23 mouse cellular contexts compared by ENCODE assay signal in genomic region chr9:67050736-67051337, GRCm38 (mm10). TPM values are rescaled to one million over a fixed set of nuclear protein-coding genes. Genes with fewer than 3 reads are reported as not detected.
DNase-seq lines count a peak whose midpoint lies in the region; ATAC-seq and TF ChIP-seq lines count a peak whose summit lies in the region.
"Had no signal": no experiment of that assay in that cellular context is flagged by ENCODE, and none has a peak within 500 bp of the region (broad histone marks: within the 10 kb centered on the region; RNA-seq: fewer than 3 reads in every experiment).

No protein-coding gene starts in this region.

- 67% methylated on average over 6 of the region's 6 CpGs for WGBS in heart, embryonic 13.5 days
- WGBS in kidney, embryonic 15.5 days, result 79% methylated on average over 6 of the region's 6 CpGs

- ATAC-seq in heart, embryonic 13.5 days (ENCODE audit: extremely low read depth, insufficient number of reproducible peaks, low FRiP score, low TSS enrichment), result no peak
- no peak for ATAC-seq in kidney, embryonic 15.5 days (replicated peaks; ENCODE audit: low FRiP score)
- ATAC-seq: forebrain, embryonic 16.5 days had no signal

- intact Hi-C loops in gastrocnemius, adult 2 months (cut with DNase I), result loop anchor here (5.0 kb wide), 1 partner anchor 61 kb away; no protein-coding TSS in a partner anchor
- intact Hi-C loops in gastrocnemius, postnatal 36 days (cut with DNase I), result loop anchor here (2.0 to 5.0 kb wide), 3 partner anchors 62 to 141 kb away; no protein-coding TSS in a partner anchor
- intact Hi-C loops in heart, postnatal 25 days (cut with DNase I), result no loop called here

- H3K4me3 ChIP-seq in gastrocnemius, adult 2 months, result peak overlapping the region; percentile 91
- H3K4me3 ChIP-seq in heart, embryonic 13.5 days, result no peak overlapping the region
- H3K4me3 ChIP-seq in kidney, embryonic 15.5 days (replicated peaks), result no peak overlapping the region
- H3K4me3 ChIP-seq: hindbrain, embryonic 13.5 days; limb, embryonic 13.5 days; lung, embryonic 15.5 days; megakaryocyte, embryonic 14.5 days; midbrain, embryonic 12.5 days; neural tube, embryonic 13.5 days had no signal

- TF ChIP-seq CTCF in gastrocnemius, adult 2 months (IDR thresholded peaks at IDR 0.05), result no peak

- peak overlapping the region; percentile 99 for H3K27ac ChIP-seq in gastrocnemius, adult 2 months
- peak overlapping the region; percentile 49; the same call in 1 of the 2 replicates for H3K27ac ChIP-seq in heart, embryonic 13.5 days (replicated peaks)
- 0 out of 2 replicates have a peak overlapping the region, but pooled peaks have one; percentile 14 for H3K27ac ChIP-seq in kidney, embryonic 15.5 days
- H3K27ac ChIP-seq: hindbrain, embryonic 13.5 days; limb, embryonic 13.5 days; lung, embryonic 15.5 days; midbrain, embryonic 12.5 days; neural tube, embryonic 13.5 days had no signal

- peaks cover 23% of the 10 kb centered on the region for H3K4me1 ChIP-seq in heart, embryonic 13.5 days
- peaks cover 40% of the 10 kb centered on the region for H3K4me1 ChIP-seq in kidney, embryonic 15.5 days

- peaks cover 3% of the 10 kb centered on the region; the same call in 1 of the 2 replicates for H3K36me3 ChIP-seq in heart, embryonic 13.5 days
- no peaks in the 10 kb centered on the region for H3K36me3 ChIP-seq in kidney, embryonic 15.5 days
- H3K36me3 ChIP-seq: hindbrain, embryonic 13.5 days; limb, embryonic 13.5 days; lung, embryonic 15.5 days; midbrain, embryonic 12.5 days; neural tube, embryonic 13.5 days had no signal

- peak overlapping the region; percentile 45; the same call in 1 of the 2 replicates for H3K9ac ChIP-seq in heart, embryonic 13.5 days
- H3K9ac ChIP-seq in kidney, embryonic 15.5 days, result no peak overlapping the region
- H3K9ac ChIP-seq: hindbrain, embryonic 13.5 days; limb, embryonic 13.5 days; lung, embryonic 15.5 days; midbrain, embryonic 12.5 days; neural tube, embryonic 13.5 days had no signal

- no peaks in the 10 kb centered on the region for H3K9me3 ChIP-seq in heart, embryonic 13.5 days
- no peaks in the 10 kb centered on the region for H3K9me3 ChIP-seq in kidney, embryonic 15.5 days (replicated peaks)
- H3K9me3 ChIP-seq: hindbrain, embryonic 13.5 days; limb, embryonic 13.5 days; lung, embryonic 15.5 days; midbrain, embryonic 12.5 days; neural tube, embryonic 13.5 days had no signal

- DNase-seq in gastrocnemius, adult 2 months, result peak; percentile 78
- no peak for DNase-seq in gastrocnemius, postnatal 36 days
- DNase-seq in heart, postnatal 25 days (ENCODE audit: low spot score), result no peak
- no peak for DNase-seq in kidney, postnatal 14 days
- DNase-seq in skeletal muscle tissue, adult 2 months (ENCODE audit: low read depth, low spot score), result peak; percentile 73
- DNase-seq in right cerebral cortex, adult 18-20 months, result no peak
- DNase-seq: adrenal gland, postnatal 25 days; B cell, adult 2 months; cerebellum, adult 11-12 months; cerebellum, postnatal 10 days; kidney, adult 18-20 months; lung, postnatal 36 days; thymus, postnatal 14 days had no signal

- H3K27me3 ChIP-seq in heart, embryonic 13.5 days (replicated peaks), result 0 out of 2 replicates have a peak, but pooled peaks cover 3% of the 10 kb centered on the region
- H3K27me3 ChIP-seq in kidney, embryonic 15.5 days, result 0 out of 2 replicates have a peak, but pooled peaks cover 6% of the 10 kb centered on the region

- 0 out of 2 replicates have a peak overlapping the region, but pooled peaks have one; percentile 20 for H3K4me2 ChIP-seq in heart, embryonic 13.5 days
- no peak overlapping the region for H3K4me2 ChIP-seq in kidney, embryonic 15.5 days
- H3K4me2 ChIP-seq: hindbrain, embryonic 13.5 days; liver, embryonic 11.5 days; midbrain, embryonic 12.5 days; neural tube, embryonic 13.5 days had no signal

RNA-seq across cellular contexts. Expression of gene Tpm1, which starts 1.6 kb away (rescaled TPM):
- over 10,000 TPM; 18,374 to 28,065 TPM for total RNA-seq in gastrocnemius, adult 2 months (2021)
- over 10,000 TPM; 26,294 to 27,735 TPM for total RNA-seq in gastrocnemius, postnatal 36 days (2021)
- 3,954 and 4,354 TPM in 2 replicates for polyA plus RNA-seq in heart, embryonic 13.5 days (2015; fragmentation: Nextera tagmentation; extraction: Ambion mirVana)
- over 10,000 TPM; 12,975 to 13,062 TPM for total RNA-seq in heart, postnatal 25 days (2021)
- 533 and 589 TPM in 2 replicates for polyA plus RNA-seq in kidney, embryonic 15.5 days (2015; fragmentation: Nextera tagmentation; extraction: Ambion mirVana)

Comparison
In these comparisons a context has a peak if more than half of its experiments do, and no peak if none do; other contexts are left out.
1. DNase-seq: peak in gastrocnemius, adult 2 months (single experiment) and skeletal muscle tissue, adult 2 months (single experiment); none in gastrocnemius, postnatal 36 days (0 of 2), heart, postnatal 25 days (single experiment), kidney, postnatal 14 days (single experiment) and right cerebral cortex, adult 18-20 months (single experiment).
2. H3K27ac ChIP-seq: peak in every context shown above with its lines; median percentile 99 in gastrocnemius, adult 2 months; 49 in heart, embryonic 13.5 days; 14 in kidney, embryonic 15.5 days.